Mouse (Mus musculus) testis, adult 2 months (tissue): ENCODE measurements at regions not wholly inside any gene's neighbourhood (a gene's known extent, or its start where the extent isn't known, plus 50 kb on each side); places are given as distances from the start of the nearest gene placed in this dataset.
A peak's percentile ranks its signal among the peaks of the same experiment; 100 is the strongest.

ENCODE experiments used
- CTCF ChIP-seq: fragments of 200-500 bp; IDR thresholded peaks from 2 replicates; pipeline ENCODE4 v1.5.1; 2012; ENCODE audit warnings: low read depth, mild to moderate bottlenecking, inconsistent platforms, low read length, moderate library complexity; ENCODE audit not compliant: control insufficient read depth, insufficient read depth, insufficient replicate concordance
- POLR2A ChIP-seq: fragments of 200-500 bp; IDR thresholded peaks from 2 replicates; pipeline ENCODE4 v1.6.1; 2012; ENCODE audit warnings: low read depth, mild to moderate bottlenecking, inconsistent platforms, low read length, moderate library complexity; ENCODE audit not compliant: control insufficient read depth

- TF ChIP-seq POLR2A (no peak), CTCF (peak; percentile 74)
Observed at GRCm38 (mm10) chrX:75673920-75674665, 96.1 kb upstream of the Rab39b start.
